Mouse (Mus musculus) megakaryocyte, embryonic 14.5 days (primary cell): ENCODE results near the gene Smg6.

Source experiments
- FLI1 ChIP-seq: IDR thresholded peaks from 2 replicates; pipeline ENCODE4 v1.6.1; 2012; ENCODE audit warnings: low read length, inconsistent platforms, mixed read lengths
- GATA1 ChIP-seq: IDR thresholded peaks from 3 replicates; pipeline ENCODE4 v1.6.1; 2012; ENCODE audit warnings: mixed read lengths, low read length, inconsistent platforms, borderline replicate concordance

DNA sequence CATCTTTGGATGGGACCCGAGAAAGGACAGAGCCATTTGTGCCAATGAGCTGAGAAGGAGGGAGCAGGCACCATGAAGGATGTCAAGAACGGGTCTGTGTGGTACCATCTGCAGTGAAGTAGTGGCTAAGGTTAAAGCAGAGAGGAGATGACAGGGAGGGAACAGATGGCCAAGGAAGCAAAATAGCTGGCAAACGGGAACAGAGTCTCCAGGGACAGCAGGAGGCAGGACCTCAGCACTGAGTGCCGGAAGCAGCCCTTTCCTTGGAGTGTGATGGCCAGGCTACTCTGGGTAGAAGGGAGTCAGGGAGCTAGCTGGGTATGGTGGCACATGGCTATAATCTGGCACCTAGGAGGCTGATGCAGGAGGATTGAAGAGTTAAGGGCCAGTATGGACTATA lies 273.2 kb downstream of the Smg6 start:
- TF ChIP-seq GATA1 = no peak
- TF ChIP-seq FLI1 = no peak
